Mouse (Mus musculus) myocyte (in vitro differentiated cells): ENCODE results near the gene Usp6nl. TPM values are rescaled to one million over a fixed set of nuclear protein-coding genes. Genes with fewer than 3 reads are reported as not detected.

ENCODE experiments used
- H3K27me3 ChIP-seq: one replicate; pipeline ENCODE4 v1.6.1; 2011; ENCODE audit not compliant: control insufficient read depth, insufficient read depth, insufficient read length
- H3K36me3 ChIP-seq: one replicate; pipeline ENCODE4 v1.6.1; 2011; ENCODE audit not compliant: control insufficient read depth, insufficient read depth
- H3K4me2 ChIP-seq: one replicate; pipeline ENCODE4 v1.6.1; 2011; ENCODE audit warnings: low read depth, control low read depth
- H3K4me3 ChIP-seq: one replicate; pipeline ENCODE4 v1.5.1; 2011; ENCODE audit warnings: mild to moderate bottlenecking, control low read depth, moderate library complexity
- H3K79me2 ChIP-seq: one replicate; pipeline ENCODE4 v1.6.1; 2011; ENCODE audit not compliant: control insufficient read depth, insufficient read depth
- H3ac ChIP-seq: one replicate; pipeline ENCODE4 v1.6.1; 2011; ENCODE audit not compliant: control insufficient read depth, insufficient read length
- CEBPB ChIP-seq: IDR thresholded peaks from 2 replicates; pipeline ENCODE4 v1.6.1; 2011; ENCODE audit warnings: mild to moderate bottlenecking, moderate library complexity; ENCODE audit not compliant: poor library complexity, insufficient read depth, severe bottlenecking
- E2F4 ChIP-seq: IDR thresholded peaks from one replicate; pipeline ENCODE4 v1.6.1; 2011; ENCODE audit warnings: mild to moderate bottlenecking, control low read depth, moderate library complexity; ENCODE audit not compliant: insufficient read depth
- MAX ChIP-seq: IDR thresholded peaks from one replicate; pipeline ENCODE4 v1.6.1; 2011; ENCODE audit warnings: low read depth, mild to moderate bottlenecking, control low read depth
- MYOD1 ChIP-seq, 3 experiments: IDR thresholded peaks; one replicate each; pipeline ENCODE4 v1.6.1; 2011; ENCODE audit warnings: control low read depth in 2 of 3, low read depth in 2 of 3, mild to moderate bottlenecking in 2 of 3, moderate library complexity in 1 of 3; ENCODE audit not compliant: insufficient read length in 2 of 3, control insufficient read depth in 1 of 3
- MYOG ChIP-seq, 3 experiments: IDR thresholded peaks; one replicate each; pipeline ENCODE4 v1.6.1; 2011; ENCODE audit warnings: control low read depth in 2 of 3, low read depth in 2 of 3, mild to moderate bottlenecking in 2 of 3; ENCODE audit not compliant: insufficient read length in 2 of 3, control insufficient read depth in 1 of 3, insufficient read depth in 1 of 3
- POLR2A ChIP-seq: IDR thresholded peaks from one replicate; pipeline ENCODE4 v1.6.1; 2011; ENCODE audit warnings: low read depth, mild to moderate bottlenecking, control low read depth, moderate library complexity; ENCODE audit not compliant: insufficient read length
- POLR2AphosphoS2 ChIP-seq: IDR thresholded peaks from one replicate; pipeline ENCODE4 v1.6.1; 2011; ENCODE audit warnings: low read depth, control low read depth; ENCODE audit not compliant: insufficient read length
- REST ChIP-seq: IDR thresholded peaks from one replicate; pipeline ENCODE4 v1.6.1; 2011; ENCODE audit warnings: mild to moderate bottlenecking, control low read depth, moderate library complexity; ENCODE audit not compliant: insufficient read depth, insufficient read length
- SRF ChIP-seq: IDR thresholded peaks from one replicate; pipeline ENCODE4 v1.6.1; 2011; ENCODE audit warnings: low read depth; ENCODE audit not compliant: control insufficient read depth, insufficient read length
- TCF12 ChIP-seq: IDR thresholded peaks from one replicate; pipeline ENCODE4 v1.6.1; 2011; ENCODE audit warnings: mild to moderate bottlenecking, control low read depth; ENCODE audit not compliant: poor library complexity, insufficient read depth, severe bottlenecking
- TCF3 ChIP-seq: IDR thresholded peaks from one replicate; pipeline ENCODE4 v1.6.1; 2011; ENCODE audit warnings: low read depth, control low read depth; ENCODE audit not compliant: insufficient read length
- USF1 ChIP-seq: IDR thresholded peaks from one replicate; pipeline ENCODE4 v1.6.1; 2011; ENCODE audit warnings: low read depth, mild to moderate bottlenecking, control low read depth, moderate library complexity
- polyA plus RNA-seq: library from polyadenylated mRNA; unstranded; fragments of >200 nt; fragmentation: generic; extraction: Trizol; gene quantifications from one replicate; pipeline ENCODE4 v1.2.1, GENCODE M21; 2012; ENCODE audit warnings: missing spikeins

Usp6nl gene
- polyA plus RNA-seq, 1 experiment = 7.6 TPM

DNA sequence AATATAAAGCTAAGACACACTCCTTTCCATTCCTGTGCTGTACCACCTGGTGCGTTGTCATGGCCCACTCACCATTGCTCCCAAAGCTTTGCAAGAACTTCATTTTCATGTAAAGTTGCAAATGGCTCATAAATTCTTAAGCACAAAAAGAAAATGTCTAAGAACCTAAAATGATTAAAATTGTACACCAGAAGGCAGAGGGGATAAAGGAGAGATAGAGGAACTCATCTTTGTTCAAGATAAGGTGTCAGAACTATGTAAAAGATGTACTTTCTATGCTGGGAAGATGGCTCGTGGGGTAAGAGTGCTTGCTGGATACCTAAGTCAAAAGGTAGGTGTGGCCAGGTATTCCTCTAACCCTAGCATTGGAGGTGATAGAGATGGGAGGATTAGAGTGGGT, 38.9 kb upstream of the Usp6nl start:
- H3K36me3 ChIP-seq = no peaks in the 10 kb centered on the region
- H3K4me2 ChIP-seq = no peak overlapping the region
- TF ChIP-seq POLR2A (no peak), E2F4 (no peak), MAX (no peak), TCF3 (no peak), MYOG (IDR thresholded peaks at IDR 0.05; ENCODE audit: control insufficient read depth in 1 of 3, insufficient read depth in 1 of 3, insufficient read length in 2 of 3, low read depth in 2 of 3) (no peak), USF1 (no peak), MYOD1 (IDR thresholded peaks at IDR 0.05; ENCODE audit: control insufficient read depth in 1 of 3, insufficient read length in 2 of 3, low read depth in 2 of 3) (no peak)
- no peak overlapping the region for H3ac ChIP-seq
- no peak overlapping the region for H3K4me3 ChIP-seq
- H3K27me3 ChIP-seq = no peaks in the 10 kb centered on the region
- no peaks in the 10 kb centered on the region for H3K79me2 ChIP-seq

DNA sequence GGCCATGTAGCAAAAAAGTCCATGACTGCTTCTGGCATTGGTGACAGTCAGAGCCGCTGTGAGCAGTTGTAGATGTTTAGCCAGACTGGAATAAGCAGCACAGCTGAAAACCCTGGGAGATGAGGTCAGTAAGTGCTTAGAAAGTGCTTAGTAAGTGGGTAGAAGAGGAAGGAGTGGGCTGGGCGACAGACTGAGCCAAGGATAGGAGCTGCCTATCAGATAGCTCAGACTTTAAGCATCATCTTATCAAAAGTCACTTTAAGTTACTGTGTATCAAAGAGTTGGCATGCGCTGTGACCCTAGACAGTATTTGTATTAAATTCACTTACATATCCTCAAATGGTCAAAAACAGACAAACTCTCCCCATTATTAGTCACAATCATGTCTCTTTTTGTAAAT, 37.7 kb upstream of the Usp6nl start:
- no peak overlapping the region for H3ac ChIP-seq
- H3K27me3 ChIP-seq = no peaks in the 10 kb centered on the region
- no peak for TF ChIP-seq POLR2A
- TF ChIP-seq MYOG (IDR thresholded peaks at IDR 0.05; ENCODE audit: control insufficient read depth in 1 of 3, insufficient read depth in 1 of 3, insufficient read length in 2 of 3, low read depth in 2 of 3) = no peak
- no peak for TF ChIP-seq REST
- TF ChIP-seq USF1 = no peak
- TF ChIP-seq E2F4 = no peak
- TF ChIP-seq POLR2AphosphoS2 = no peak
- no peak for TF ChIP-seq TCF12
- TF ChIP-seq MYOD1 (IDR thresholded peaks at IDR 0.05; ENCODE audit: control insufficient read depth in 1 of 3, insufficient read length in 2 of 3, low read depth in 2 of 3) = no peak
- no peak for TF ChIP-seq MAX
- no peaks in the 10 kb centered on the region for H3K36me3 ChIP-seq
- H3K4me3 ChIP-seq = no peak overlapping the region
- H3K79me2 ChIP-seq = no peaks in the 10 kb centered on the region
- H3K4me2 ChIP-seq = no peak overlapping the region

DNA sequence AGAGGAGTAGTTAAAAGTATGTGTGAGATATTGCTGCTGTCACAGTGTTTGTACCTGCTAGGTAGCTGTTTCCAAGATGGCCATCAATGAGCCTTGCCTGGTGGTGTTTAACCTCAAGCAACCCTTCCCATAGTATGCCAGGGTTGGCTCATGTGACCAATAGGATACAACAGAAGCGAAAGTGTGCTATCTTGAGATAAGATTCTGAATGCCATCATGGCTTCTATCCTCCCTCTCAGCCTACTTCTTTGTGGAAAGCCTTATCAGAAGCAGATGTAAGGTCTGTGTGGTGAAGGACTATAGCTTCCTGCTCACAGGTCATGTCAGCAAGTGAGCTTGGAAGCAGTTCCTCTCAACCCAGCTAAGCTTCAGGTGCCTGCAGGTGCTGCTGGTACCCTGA, 36.7 kb upstream of the Usp6nl start:
- Histone ChIP-seq H3K4me2 (no peak overlapping the region), H3ac (no peak overlapping the region), H3K36me3 (no peaks in the 10 kb centered on the region), H3K27me3 (no peaks in the 10 kb centered on the region), H3K4me3 (no peak overlapping the region), H3K79me2 (no peaks in the 10 kb centered on the region)
- no peak for TF ChIP-seq TCF3
- no peak for TF ChIP-seq SRF
- TF ChIP-seq REST = no peak
- TF ChIP-seq MYOG (IDR thresholded peaks at IDR 0.05; ENCODE audit: control insufficient read depth in 1 of 3, insufficient read depth in 1 of 3, insufficient read length in 2 of 3, low read depth in 2 of 3) = no peak
- TF ChIP-seq MAX = no peak
- TF ChIP-seq MYOD1 (IDR thresholded peaks at IDR 0.05; ENCODE audit: control insufficient read depth in 1 of 3, insufficient read length in 2 of 3, low read depth in 2 of 3) = no peak
- no peak for TF ChIP-seq E2F4
- no peak for TF ChIP-seq POLR2AphosphoS2
- no peak for TF ChIP-seq POLR2A
- no peak for TF ChIP-seq CEBPB
- no peak for TF ChIP-seq TCF12
- no peak for TF ChIP-seq USF1

DNA sequence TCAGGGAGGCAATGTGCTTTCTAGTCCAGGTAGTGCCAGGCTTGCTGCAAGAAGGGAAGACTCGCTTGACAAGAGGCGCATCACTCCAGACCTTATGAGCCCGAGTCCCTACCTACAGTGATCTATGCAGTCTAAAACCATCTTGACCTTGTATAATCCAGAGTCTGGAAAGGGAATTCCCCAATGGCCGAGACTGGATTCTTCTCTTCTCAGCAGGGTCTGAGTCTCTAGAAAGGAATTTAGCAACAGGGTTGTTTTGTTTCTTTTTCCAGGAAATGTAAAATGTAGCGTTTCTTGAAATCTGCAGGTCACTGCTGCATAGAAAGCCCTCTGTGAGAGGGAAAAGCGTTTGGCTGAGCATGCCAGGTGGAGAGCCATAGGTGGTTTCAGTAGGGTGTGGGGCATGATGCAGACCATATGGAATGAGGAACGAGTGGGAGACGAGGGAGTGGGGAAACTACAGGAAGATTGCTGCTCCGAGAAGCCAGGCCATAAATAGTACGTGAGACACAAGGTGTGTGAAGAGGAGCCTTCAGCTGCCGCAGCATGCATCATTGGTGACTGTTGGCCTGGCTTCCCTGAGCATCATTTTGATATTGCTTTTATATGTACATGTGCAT, 28.5 kb upstream of the Usp6nl start:
- Histone ChIP-seq H3K4me2 (no peak overlapping the region), H3K4me3 (no peak overlapping the region), H3K36me3 (no peaks in the 10 kb centered on the region), H3K27me3 (no peaks in the 10 kb centered on the region), H3K79me2 (no peaks in the 10 kb centered on the region), H3ac (no peak overlapping the region)
- TF ChIP-seq POLR2A (no peak), REST (no peak), CEBPB (no peak), TCF12 (no peak), TCF3 (no peak), MYOD1 (IDR thresholded peaks at IDR 0.05; ENCODE audit: control insufficient read depth in 1 of 3, insufficient read length in 2 of 3, low read depth in 2 of 3) (no peak), POLR2AphosphoS2 (no peak), MYOG (IDR thresholded peaks at IDR 0.05; ENCODE audit: control insufficient read depth in 1 of 3, insufficient read depth in 1 of 3, insufficient read length in 2 of 3, low read depth in 2 of 3) (no peak), E2F4 (no peak), SRF (no peak), USF1 (no peak), MAX (no peak)

DNA sequence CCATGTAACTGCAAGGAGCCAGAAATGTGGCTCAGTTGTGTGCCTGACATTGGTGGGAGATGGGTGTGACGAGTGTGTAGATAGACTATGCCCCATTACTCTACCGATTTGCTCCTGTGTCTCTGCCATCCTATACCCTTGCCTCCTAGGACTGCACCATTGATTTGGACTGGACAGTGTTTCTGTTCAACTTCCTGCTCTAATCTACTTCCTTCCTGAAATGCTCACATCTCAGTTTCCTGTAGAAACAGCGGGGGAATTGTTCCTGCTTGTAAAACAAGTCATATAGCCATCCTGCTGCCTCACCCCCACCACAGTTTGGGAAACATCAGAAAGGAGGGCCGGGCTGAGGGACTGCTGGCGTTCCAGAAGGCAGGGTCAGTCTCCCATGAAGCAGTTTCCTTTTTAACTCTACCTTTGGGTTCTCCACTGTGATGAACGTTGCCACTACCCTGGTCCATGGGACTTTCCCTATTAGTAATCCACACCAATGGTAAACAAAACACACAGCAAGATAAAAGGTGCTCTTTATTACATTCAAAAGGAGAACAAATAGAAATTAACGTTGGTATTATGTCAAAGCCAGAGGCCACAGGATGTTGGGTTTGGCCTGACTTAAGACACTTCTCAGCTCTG, 27.4 kb upstream of the Usp6nl start:
- Histone ChIP-seq H3K36me3 (no peaks in the 10 kb centered on the region), H3K79me2 (no peaks in the 10 kb centered on the region), H3ac (no peak overlapping the region), H3K4me3 (no peak overlapping the region), H3K4me2 (no peak overlapping the region), H3K27me3 (no peaks in the 10 kb centered on the region)
- TF ChIP-seq MYOD1 (IDR thresholded peaks at IDR 0.05; ENCODE audit: control insufficient read depth in 1 of 3, insufficient read length in 2 of 3, low read depth in 2 of 3) (no peak), REST (no peak), TCF3 (no peak), TCF12 (no peak), E2F4 (no peak), MYOG (IDR thresholded peaks at IDR 0.05; ENCODE audit: control insufficient read depth in 1 of 3, insufficient read depth in 1 of 3, insufficient read length in 2 of 3, low read depth in 2 of 3) (no peak), POLR2AphosphoS2 (no peak), POLR2A (no peak), CEBPB (no peak), SRF (no peak), MAX (no peak), USF1 (no peak)
